Mouse (Mus musculus) layer of hippocampus, postnatal 36 days (tissue): Measurements from ENCODE around the gene Sipa1l3. TPM values are rescaled to one million over a fixed set of nuclear protein-coding genes. Genes with fewer than 3 reads are reported as not detected.

ENCODE experiments used
- DNase-seq, 2 experiments: peaks; one replicate each; pipeline ENCODE4 v3.0.0; 2022
- total RNA-seq, 2 experiments: library from RNA; stranded (reverse); gene quantifications; 2 replicates each; pipeline ENCODE4 v1.2.3; 2021

Gene Sipa1l3
- total RNA-seq, 2 experiments from 2014 or later = 242 to 252 TPM

DNA sequence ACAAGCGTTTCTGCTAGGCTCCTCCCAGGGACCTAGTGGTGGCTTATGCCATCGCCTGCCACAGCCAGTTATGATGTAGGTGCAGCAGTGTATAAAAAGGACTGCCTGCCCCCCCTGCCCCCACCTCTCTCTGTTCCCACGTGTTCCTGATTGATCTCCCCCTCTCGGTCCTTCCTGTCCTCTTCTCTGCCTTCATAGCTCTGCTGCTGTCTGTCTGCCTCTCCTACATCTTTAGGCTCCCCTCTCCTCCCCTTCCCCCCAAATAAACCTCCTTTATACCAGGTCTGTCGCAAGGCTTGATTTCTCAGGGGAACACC, 150.5 kb downstream of the Sipa1l3 start:
- DNase-seq = no peak

DNA sequence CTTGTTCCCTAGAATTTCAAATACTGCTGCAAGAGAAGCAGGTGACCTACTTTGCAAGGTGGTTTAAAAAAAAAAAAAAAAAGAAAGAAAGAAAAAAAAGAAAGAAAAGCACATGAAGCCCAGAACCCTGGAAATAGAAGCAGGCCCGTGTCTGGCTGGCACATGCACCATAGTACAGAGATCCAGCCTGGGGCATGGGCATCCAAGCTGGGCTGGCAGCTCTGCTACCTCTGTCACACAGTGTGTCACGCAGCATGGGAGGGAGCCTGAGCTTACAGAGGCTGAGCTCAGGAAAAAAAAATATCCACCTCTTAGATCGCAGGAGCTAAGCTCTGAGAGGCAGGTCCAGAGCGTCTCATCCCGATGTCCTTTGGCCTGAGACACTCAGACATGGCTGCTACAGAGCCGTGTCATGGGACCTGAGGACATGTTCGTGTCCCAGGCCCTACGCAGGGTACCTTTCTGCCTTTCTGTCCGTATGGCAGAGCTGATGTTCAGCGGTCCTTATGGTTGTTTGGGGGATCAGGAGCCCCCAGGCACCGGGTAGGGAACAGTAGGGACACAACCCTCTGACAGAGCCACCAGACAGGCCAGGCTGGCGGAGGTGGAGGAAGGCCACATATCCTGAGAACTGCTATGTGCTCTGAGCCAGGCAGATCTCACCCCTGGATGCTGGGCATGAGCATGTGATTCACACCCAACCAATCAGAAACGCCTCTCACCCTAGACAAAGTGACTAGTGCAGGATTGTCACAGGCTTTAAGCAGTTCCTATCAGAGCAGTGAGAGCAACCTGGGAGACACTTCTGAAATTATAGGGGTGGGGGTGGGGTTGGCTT, 151.1 kb downstream of the Sipa1l3 start:
- DNase-seq = no peak

DNA sequence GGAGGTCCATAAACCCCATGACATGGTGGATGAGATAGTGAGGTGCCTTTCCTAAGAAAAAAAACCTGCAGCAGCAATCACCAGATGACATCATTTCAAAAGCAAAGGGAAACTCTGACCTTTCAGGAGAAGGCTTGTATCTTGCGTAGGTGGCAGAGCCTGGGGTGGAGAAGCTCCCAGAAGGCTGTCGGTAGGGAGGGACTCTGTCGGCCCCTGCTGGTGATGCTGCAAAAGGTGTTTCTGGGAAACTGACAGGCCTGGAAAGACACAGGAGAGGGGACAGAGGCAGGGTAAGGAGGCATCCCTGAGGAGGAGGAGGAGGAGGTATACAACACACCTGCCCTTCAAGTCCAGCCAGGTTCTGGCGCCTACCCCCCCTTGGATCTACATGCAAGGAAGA, 154.4 kb downstream of the Sipa1l3 start:
- DNase-seq = peak in 1 of 2 experiments; percentile 59

DNA sequence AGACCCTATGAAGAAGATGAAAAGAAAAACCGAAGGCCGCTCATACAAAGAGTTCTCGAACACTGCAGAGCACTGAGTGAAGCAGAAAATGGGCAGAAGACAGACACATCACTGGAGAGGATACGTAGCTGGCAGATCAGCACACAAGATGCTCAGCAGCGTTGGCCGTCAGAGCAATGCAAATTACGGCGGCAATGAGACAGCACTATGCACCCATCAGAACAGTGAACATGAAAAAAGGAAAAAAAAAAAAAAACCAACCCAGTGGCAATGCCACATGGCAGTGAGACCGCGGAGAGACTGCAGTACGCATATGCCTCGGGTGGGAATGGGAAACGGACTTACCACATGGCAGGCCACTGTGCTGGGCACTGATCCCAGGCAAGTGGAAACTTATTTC, 156.9 kb downstream of the Sipa1l3 start:
- no peak for DNase-seq

DNA sequence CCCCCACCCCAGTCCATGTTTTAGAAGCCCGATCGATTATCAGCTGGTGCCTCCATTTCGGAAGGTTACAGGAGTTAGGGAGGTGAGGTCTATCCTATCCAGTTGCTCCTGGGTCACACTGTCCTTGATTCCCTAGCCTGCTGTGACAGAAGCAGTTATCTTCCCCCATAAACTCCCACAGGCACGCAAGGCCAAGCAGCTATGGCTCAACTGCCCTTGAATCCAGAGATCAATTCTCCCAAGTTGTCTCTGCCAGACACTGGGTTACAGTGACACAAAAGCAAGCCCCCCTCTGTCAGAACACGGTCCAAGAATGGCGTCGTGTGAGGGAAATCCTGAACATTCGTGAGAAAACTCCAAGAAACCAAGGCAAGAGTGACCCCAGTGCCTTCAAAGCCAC, 163.0 kb downstream of the Sipa1l3 start:
- no peak for DNase-seq

DNA sequence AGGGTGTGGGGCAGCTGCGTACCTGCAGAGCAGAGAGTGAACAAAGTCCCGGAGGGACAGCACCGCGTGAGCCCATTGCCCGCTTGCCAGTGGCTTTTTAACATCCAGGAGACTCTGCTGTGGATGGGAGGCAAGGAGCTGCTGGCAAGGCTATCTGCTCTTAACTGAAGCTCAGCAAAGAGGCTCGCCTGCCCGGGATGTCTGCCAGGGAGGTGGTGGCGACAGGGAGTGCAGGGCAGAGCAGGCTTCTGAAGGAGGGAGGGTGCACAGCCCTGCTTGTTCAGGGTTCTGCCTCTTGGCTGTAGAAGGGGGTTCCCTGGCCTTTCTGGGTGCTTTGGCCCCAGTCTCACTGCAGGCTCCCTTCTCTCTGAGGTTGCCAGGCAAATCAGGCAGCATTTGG, 164.3 kb downstream of the Sipa1l3 start:
- DNase-seq = peak in 1 of 2 experiments; percentile 59

DNA sequence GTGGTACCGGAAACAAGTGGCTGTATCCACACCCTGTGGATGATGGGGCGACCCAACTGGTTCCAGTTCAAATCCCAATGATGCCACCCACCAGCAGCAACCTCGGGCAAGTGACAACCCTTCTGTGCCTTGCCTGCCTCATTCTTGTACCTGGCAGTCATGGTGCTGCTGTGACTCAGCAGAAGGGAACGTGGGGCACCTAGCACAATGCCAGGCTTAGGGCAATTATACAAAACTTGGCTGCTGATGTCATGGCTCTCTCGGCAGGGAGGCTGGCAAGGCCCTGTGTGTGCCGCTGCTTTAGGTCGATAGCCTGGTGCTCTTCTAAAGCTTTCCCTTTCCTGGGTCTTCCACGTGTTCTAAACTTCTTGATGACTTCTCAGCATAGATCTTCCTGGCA, 166.2 kb downstream of the Sipa1l3 start:
- no peak for DNase-seq

DNA sequence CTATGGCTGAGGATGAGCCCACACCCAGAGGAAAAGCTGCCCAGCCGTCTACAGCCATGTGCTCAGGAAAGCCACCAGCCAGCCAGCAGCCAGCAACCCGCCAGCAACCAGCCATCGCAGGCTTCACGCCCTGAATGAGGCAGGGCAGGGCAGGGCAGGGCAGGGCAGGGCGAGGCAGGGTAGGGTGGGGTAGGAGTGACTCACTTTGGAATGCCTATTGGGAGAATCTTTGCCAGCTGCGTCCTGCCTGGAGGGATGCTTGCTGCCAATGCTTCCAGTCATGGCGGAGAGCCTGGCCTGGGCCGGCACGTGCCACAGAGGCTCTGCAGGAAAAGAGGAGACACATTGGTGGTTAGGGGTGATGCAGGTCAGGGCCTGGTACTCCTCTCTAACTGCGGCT, 168.0 kb downstream of the Sipa1l3 start:
- no peak for DNase-seq

DNA sequence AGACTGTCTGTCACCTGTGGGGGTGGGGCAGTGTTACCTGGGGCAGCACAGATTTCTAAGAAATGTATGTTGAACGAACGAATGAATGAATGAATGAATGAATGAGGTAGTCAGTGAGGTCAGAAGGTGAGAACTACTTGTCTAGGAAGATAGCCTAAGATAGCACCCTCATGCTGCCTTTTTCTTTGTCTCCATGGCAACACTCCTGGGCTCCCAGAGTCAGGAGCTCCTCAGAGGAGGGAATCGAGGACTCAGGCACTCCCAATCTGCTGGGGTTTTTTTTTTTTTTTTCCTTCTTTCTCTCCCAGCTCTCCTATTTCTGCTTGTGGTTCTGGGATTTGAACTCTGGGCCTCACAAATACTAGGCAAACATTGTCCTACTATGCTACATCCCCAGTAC, 172.2 kb downstream of the Sipa1l3 start:
- DNase-seq = no peak

DNA sequence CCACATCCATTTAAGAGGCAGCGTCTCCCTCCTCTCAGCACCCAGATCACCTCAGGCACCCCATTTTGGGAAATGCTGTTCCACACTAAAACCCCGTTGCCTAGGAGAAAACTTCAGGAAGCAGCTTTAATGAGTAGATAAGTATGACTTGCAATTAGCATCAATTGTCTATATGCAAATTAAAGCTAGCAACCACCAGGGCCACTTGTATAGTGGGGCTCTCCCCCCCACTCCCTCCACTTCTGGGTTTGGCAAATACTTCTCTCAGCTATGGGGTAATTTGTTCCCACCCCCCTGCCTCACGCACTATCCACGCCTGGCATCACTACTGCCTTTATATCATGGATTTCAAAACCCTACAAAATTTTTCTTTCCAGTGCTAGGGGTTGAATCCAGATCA, 172.9 kb downstream of the Sipa1l3 start:
- DNase-seq = no peak

DNA sequence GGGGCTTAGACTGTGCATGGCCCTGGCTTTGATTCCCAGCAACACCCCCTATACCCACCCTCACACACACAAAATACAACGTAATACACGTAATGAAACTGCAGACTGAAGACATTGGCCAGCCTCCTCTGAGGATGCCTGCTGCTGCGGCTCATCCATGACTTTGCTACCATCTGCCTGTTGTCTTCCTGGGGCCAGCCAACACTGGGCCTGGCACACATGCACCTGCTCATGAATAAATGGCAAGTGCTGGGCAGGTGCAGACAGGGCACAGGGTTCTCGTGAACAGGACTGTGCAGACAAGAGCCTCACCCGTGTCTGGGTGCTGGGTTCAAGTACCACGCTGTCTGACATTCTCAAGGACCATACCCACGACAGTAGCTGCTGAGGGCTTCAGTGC, 174.7 kb downstream of the Sipa1l3 start:
- DNase-seq = no peak

DNA sequence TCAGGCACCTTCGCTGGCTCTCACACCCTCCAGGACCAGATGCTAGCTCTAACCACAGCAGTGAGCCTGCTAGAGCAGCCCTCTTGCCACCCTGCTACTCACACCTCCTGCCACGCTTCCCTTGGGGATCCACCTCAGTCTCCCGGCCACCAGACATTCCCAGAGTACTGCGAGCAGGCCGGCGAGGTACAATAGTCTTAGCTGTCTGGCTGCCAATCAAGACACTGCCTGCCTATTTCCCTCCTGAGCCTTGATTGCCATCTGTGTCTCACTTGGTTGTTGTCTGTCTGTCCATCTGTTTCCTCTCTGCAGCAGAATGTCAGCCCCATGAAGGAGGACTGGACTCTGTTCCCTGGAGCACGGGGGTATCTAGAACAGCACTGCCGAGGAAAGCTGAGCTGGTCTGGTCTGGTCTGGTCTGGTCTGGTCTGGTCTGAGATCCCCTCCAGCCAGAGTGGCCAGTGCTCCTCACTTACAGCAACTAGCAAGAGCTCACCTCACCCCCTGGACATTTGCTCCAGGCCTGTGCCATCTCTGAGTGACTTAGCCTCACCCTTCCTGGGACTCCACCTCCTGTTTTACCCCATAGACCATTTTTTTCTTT, 175.8 kb downstream of the Sipa1l3 start:
- DNase-seq = peak; percentile 46 to 56

DNA sequence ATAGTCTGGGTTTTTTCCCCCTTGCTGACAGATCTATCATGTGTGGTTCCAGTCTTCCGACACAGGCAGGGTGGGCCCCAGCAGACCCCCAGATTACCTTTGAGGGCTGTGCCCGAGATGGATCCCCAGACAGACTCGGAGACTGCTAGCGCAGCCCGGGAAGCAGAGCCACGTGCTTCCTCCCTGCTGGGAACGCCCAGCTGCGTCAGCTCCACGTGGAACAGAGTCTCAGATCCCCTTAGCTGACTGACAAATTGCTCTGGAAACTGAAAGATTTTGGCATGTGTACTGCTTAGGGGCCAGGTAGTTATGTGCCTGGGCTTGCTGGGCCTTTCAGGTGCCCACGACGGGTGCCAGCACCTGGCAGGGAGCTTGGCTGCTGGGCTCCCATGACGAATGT, 176.7 kb downstream of the Sipa1l3 start:
- no peak for DNase-seq

DNA sequence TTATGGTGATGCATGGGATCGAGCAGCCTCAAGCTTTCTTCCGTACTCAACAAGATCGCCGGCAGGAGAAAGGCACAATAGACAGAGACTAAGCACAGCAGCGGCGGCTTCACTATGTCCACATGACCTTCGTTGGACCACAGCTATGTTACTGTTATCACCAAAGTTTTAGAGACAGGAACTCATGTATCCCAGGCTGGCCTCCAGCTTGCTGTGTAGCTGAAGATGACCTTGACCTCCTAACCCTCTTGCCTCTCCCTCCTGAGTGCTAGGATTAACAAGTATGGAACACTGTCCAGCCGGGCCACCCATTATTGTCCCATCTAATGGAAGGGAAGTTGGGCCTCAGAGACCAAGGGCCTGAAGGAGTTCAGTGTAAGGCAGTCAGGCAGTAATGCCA, 177.6 kb downstream of the Sipa1l3 start:
- no peak for DNase-seq

DNA sequence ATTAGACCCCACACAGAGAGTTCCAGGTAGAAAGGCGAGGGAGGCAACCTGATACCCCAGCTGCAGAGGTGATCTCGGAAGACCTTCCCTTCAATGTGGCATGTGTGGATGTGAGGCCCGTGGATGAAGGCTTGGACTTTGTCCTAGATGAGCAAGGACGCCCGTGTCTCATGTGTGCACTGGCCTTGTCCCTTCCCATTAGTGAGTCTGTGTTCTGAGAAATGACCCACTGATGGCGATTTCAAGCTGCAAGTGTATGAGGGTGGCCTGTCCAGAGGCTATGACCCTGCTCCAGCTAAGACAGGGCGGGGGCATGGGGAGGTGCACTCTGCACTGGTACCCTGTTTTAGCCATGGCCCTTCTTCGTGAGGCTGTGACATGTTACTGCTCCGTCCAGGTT, 178.2 kb downstream of the Sipa1l3 start:
- DNase-seq = no peak

DNA sequence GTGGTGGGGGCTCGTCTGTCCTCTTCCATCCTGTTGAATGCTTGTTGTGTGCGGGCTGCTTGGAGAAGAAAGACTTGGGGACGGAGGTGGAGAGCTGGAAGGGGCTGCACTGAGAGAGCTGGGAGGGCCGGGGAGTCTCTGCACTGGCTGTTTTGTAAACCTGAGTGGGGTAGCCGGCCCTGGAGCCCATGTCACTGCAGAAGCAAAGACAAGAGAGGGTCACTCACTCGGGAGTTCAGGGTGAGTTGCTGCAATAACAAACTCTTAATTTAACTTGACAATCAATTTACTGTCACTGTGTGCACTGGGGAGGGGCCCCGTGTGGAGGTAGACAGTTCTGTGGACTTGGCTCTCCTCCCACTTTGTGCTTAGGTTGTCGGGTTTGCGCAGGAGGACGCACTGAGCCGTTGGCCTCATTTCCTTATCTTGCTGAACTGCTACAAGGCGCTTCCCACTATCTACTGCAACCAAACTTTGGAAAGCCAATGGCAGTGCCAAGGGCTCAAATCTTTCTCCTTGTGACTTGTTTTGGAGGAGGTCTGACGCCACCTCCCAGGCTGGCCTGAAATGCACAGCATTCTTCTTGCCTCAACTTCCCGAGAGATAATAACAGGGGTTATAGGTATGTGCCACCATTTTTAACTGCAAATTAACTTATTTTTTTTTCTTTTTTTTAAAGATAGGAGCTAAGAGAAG, 179.3 kb downstream of the Sipa1l3 start:
- DNase-seq = no peak

DNA sequence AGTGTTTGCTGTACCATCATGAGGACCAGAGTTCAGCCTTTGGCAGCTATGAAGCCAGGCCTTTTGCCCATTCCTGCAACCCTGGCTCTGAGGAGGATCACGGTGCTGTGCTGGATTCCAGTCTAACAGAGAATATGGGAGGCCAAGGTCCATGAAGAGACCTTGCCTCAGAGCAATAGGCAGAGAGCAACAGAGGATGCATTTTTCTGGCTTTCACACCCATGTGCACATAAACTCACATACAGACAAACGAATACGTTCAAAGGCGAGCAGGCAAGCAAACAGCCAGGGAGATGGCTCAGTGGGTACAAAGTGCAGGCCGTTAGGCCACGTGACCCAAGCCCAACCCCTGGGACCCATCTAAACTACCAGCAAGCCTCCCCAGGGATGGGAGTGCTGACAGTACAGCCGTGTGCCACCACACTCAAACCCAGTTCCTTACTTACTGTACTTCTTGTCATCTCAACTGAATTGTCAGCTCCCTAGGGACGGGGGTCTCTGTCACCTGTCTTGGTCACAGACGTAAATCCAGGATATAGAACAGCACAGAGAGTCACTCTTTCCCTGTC, 180.0 kb downstream of the Sipa1l3 start:
- DNase-seq = no peak

DNA sequence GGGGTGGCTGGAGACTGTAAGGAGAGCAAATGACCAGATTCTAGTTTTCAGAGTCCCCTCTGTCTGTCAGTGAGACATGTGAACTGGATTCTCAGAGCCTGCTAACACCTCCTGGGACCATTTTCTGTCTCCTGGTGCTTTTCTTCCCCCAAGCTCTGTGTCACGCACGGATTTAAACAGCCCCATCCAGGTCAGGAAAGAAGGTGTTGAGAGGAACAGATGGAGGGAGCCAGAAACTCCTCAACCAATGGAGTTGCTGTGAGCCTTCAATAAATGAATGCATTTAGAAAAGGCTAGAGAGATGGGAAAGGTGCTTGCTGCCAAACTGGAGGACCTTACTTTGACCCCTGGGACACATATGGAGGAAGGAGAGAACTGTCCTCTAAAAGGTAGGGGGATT, 180.7 kb downstream of the Sipa1l3 start:
- DNase-seq = no peak

DNA sequence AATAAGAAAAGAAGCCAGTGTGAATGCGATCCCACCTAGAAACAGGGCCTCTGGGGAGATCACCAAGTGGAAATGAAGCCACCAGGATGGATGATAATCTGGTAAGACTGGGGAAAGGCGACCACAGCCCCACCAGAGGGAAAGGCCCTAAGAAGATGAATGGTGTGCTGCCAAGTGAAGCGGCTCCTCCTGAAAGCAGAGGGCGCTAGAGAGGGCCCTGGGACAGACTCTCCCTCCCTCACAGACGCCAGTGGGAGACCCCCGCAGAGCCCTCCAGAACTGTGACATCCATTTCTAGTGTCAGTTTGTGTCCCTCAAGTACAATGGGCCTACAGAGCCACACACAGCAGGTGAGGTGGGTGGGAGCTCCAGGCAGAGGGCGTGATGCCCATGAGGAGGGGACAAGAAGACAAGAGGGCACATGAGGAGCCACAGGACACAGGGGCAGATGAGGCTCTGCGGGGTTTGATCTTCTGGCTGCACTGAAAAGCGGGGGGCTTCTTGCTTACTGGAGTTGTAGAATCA, 181.6 kb downstream of the Sipa1l3 start:
- DNase-seq = no peak

DNA sequence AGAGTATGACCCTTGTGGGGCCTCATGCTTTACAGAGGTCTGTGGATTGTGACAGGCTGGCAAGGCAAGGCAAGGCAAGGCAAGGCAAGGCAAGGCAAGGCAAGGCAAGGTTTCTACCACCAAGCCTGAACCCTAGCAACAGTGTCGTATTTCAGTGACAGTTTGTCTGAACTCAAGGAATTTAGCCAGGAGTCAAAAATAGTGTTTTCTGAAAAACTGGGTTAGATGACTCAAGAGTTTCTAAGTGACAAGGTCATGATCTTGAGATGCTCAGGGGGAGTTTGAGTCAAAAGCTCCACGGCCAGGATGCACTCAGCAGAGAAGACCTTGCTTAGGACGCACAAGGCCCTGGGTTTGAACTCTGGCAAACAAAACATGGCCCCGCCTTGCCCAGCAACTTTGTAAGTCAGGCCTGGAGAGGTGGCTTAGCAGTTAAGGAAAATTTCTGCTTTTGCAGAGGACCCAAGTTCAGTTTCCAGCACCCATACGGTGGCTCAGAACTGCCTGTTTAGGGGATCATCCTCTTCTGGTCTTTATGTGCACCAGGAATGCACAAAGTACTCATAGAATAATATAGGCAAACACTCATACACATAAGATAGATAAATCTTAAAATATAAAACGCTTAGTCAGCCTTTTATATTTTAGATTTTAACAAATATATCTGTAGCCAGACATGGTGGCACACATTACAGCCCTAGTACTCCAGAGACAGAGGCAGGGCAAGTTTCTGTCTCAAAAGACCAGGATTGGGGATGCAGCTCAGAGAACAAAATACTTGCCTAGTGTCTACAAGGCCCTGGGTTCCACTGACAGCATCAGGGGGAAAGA, 182.4 kb downstream of the Sipa1l3 start:
- DNase-seq = no peak

DNA sequence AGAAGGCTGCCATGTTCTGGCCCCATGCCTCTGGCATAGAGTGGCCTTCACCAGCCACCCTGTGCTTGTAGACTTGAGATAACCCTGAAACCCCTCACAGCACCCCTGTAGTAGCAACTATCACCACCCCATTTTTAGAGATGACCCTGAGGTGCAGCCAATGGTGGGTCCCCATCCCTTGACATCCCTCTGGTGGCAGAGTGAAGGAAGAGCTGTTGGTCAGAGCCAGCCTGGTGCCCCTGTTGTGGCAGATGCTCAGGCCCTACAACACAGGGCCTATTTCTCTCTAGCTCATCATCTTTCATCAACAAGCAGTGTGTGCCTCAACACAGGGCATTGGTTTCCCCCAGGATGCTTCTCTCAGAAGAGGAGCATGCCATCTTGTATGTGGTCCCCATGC, 183.2 kb downstream of the Sipa1l3 start:
- DNase-seq = no peak

DNA sequence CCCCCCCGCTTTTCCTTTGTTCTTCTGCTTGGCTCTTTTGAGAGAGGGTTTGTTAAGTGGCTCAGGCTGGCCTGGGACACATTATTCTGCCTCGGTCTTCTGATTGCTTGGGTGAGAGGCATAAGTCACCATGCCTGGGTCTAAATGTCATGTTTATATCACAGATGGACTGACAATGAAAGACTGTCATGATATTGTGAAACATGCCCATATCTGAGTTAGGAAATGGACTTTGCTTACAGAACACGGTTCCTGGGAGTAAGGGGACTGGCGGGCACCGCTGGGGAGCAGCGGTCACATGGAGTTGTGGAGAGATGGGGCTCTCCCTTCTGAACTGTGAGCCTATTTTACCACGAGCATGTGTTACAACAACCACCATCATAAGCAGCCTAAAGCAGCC, 184.3 kb downstream of the Sipa1l3 start:
- no peak for DNase-seq
